ENCODE assay signal across 8 mouse cellular contexts in the genomic region with DNA sequence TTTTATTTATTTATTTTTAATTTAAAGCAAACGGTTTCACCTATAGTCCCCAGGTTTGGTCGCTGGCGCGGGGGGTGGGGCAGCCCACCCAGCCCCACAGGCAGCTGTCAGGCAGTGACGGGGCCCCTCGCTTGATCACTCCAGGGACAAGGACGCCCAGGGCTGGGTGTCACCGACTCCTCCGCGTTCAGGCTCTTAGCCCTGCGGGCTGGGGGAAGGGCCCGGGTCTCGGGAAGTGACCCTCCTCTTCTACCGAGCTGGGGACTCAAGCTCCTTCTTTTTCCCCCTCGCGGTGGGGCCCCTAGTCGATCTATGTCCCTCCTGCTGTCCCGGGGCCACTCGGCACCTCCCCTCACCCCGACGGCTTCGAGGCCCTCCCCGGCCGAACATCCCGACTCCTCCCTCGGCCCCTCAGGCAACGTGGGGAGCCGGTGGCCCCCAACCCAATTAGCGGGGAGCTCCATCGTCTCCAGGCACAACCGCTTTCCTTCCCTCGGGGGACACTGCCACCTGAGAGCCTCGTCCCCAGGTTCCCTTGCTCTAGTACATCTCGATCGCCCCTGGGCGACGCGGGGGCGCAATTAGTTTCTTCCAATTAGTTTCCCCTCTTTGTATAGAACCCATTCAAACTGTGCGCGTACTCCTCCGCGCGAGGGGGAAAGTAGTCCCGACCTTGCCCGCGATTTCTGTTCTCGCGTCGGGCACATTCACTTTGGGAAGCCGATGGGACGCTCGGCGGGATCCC. TPM values are rescaled to one million over a fixed set of nuclear protein-coding genes. Genes with fewer than 3 reads are reported as not detected.
A peak's percentile ranks its signal among the peaks of the same experiment; 100 is the strongest.
DNase-seq lines count a peak whose midpoint lies in the region; ATAC-seq and TF ChIP-seq lines count a peak whose summit lies in the region.

No protein-coding gene starts in this region.

- POLR2A ChIA-PET in Patski (lab: Charles Lee) = interaction anchor here (0.8 to 1.2 kb wide), 2 partner anchors 8 to 22 kb away, joined by 3 read pairs; no protein-coding TSS in a partner anchor

- peak overlapping the region; percentile 99 for H3K4me3 ChIP-seq in forebrain, embryonic 16.5 days (replicated peaks; ENCODE audit: low read length)
- peak overlapping the region; percentile 96 for H3K4me3 ChIP-seq in hindbrain, embryonic 11.5 days (ENCODE audit: low read depth, low read length)

- peak overlapping the region; percentile 85 for H3K4me2 ChIP-seq in forebrain, embryonic 16.5 days (ENCODE audit: low read length)
- H3K4me2 ChIP-seq in hindbrain, embryonic 11.5 days (replicated peaks; ENCODE audit: low read depth, low read length) = peak overlapping the region; percentile 69

- H3K27ac ChIP-seq in forebrain, embryonic 16.5 days (ENCODE audit: low read length) = peak overlapping the region; percentile 100
- H3K27ac ChIP-seq in hindbrain, embryonic 11.5 days (ENCODE audit: low read depth, low read length) = peak overlapping the region; percentile 98

- H3K9me3 ChIP-seq in forebrain, embryonic 16.5 days (ENCODE audit: control insufficient read depth, low read length) = no peaks in the 10 kb centered on the region
- no peaks in the 10 kb centered on the region for H3K9me3 ChIP-seq in hindbrain, embryonic 11.5 days (ENCODE audit: control insufficient read depth, low read length)

- peaks cover 18% of the 10 kb centered on the region for H3K4me1 ChIP-seq in forebrain, embryonic 16.5 days (replicated peaks; ENCODE audit: control insufficient read depth, insufficient read depth, low read length)
- H3K4me1 ChIP-seq in hindbrain, embryonic 11.5 days (replicated peaks; ENCODE audit: control insufficient read depth, insufficient read depth, low read length) = no peaks in the 10 kb centered on the region

- CTCF ChIA-PET in Patski (lab: Charles Lee) = interaction anchor here (1.1 kb wide), 1 partner anchor 9 kb away, joined by 3 read pairs; no protein-coding TSS in a partner anchor

- no peaks in the 10 kb centered on the region for H3K36me3 ChIP-seq in forebrain, embryonic 16.5 days (ENCODE audit: control insufficient read depth, insufficient read depth)
- no peaks in the 10 kb centered on the region for H3K36me3 ChIP-seq in hindbrain, embryonic 11.5 days (ENCODE audit: control insufficient read depth, insufficient read depth, low read length)

- in situ Hi-C loops in Patski (cut with MboI; ENCODE audit: low pct_unique_long_range_greater_than_20kb) = no loop called here

- H3K9ac ChIP-seq in forebrain, embryonic 16.5 days (replicated peaks; ENCODE audit: low read depth, low read length) = peak overlapping the region; percentile 82
- H3K9ac ChIP-seq in hindbrain, embryonic 11.5 days (ENCODE audit: low read depth, low read length) = peak overlapping the region; percentile 70

- no peak for TF ChIP-seq CTCF in Patski (IDR thresholded peaks at IDR 0.05)

- no peaks in the 10 kb centered on the region for H3K27me3 ChIP-seq in Patski
- H3K27me3 ChIP-seq in forebrain, embryonic 16.5 days (replicated peaks; ENCODE audit: control insufficient read depth, insufficient read depth, low read length) = no peaks in the 10 kb centered on the region
- H3K27me3 ChIP-seq in hindbrain, embryonic 11.5 days (ENCODE audit: control insufficient read depth, insufficient read depth, low read length) = no peaks in the 10 kb centered on the region

- under 1% methylated on average over 52 of the region's 54 CpGs for WGBS in forebrain, embryonic 16.5 days
- WGBS in hindbrain, embryonic 11.5 days = under 1% methylated on average over 54 of the region's 54 CpGs

- peak; percentile 29 for ATAC-seq in Patski
- ATAC-seq in forebrain, embryonic 16.5 days = peak; percentile 63
- ATAC-seq in hindbrain, embryonic 11.5 days (ENCODE audit: low FRiP score) = peak; percentile 64
- ATAC-seq in megakaryocyte, adult 5-6 weeks (ENCODE audit: poor library complexity, severe bottlenecking) = peak; percentile 6; the same call in 1 of the 2 replicates
- ATAC-seq in inflammation-experienced regulatory T-cells, adult 6 months = no peak

- peak; percentile 9 for DNase-seq in Patski (ENCODE audit: low read depth, low spot score)
- peak; percentile 66 for DNase-seq in c-Kit-positive CD71-positive TER-119-positive erythroid progenitor cells, embryonic 14.5 days (ENCODE audit: low spot score)
- DNase-seq in hindbrain, embryonic 11.5 days (ENCODE audit: low spot score) = peak; percentile 89
- DNase-seq in left cerebral cortex, adult 8-10 months (ENCODE audit: low spot score in 2 of 2) = peak; percentile 37 to 83
- peak; percentile 35 for DNase-seq in right cerebral cortex, postnatal 25 days

RNA-seq across cellular contexts. Expression of a gene that starts 0.7 kb away (rescaled TPM):
- 30.9 TPM for polyA plus RNA-seq in Patski (2021)
- 7.6 and 8.3 TPM in 2 replicates for polyA plus RNA-seq in forebrain, embryonic 16.5 days (2015; fragmentation: Nextera tagmentation; extraction: Ambion mirVana)
- polyA plus RNA-seq in hindbrain, embryonic 11.5 days (2014; fragmentation: Nextera tagmentation; extraction: Ambion mirVana) = 11.5 and 13.2 TPM in 2 replicates
- total RNA-seq in left cerebral cortex, adult 8-10 months (2022) = 10 to 100 TPM; 13.0 to 15.2 (median 14.2) TPM
- 30.6 and 33.5 TPM in 2 replicates for total RNA-seq in megakaryocyte, adult 5-6 weeks (2015)
- 22.8 and 29.4 TPM in 2 replicates for total RNA-seq in megakaryocyte, adult 5-6 weeks (2017)
- 10 to 100 TPM; 13.6 to 19.7 (median 14.7) TPM for polyA plus RNA-seq in inflammation-experienced regulatory T-cells, adult 6 months (2017; shearing (Covaris generic))

RNA-seq across cellular contexts. Expression of a gene that starts 59.6 kb away (rescaled TPM):
- polyA plus RNA-seq in Patski (2021) = 9.9 TPM
- 6.1 TPM in 2 replicates for polyA plus RNA-seq in forebrain, embryonic 16.5 days (2015; fragmentation: Nextera tagmentation; extraction: Ambion mirVana)
- polyA plus RNA-seq in hindbrain, embryonic 11.5 days (2014; fragmentation: Nextera tagmentation; extraction: Ambion mirVana) = 9.6 and 12.1 TPM in 2 replicates
- 10 to 100 TPM; 13.6 to 18.7 (median 16.5) TPM for total RNA-seq in left cerebral cortex, adult 8-10 months (2022)
- 1.6 and 2.8 TPM in 2 replicates for total RNA-seq in megakaryocyte, adult 5-6 weeks (2015)
- 3.0 and 3.3 TPM in 2 replicates for total RNA-seq in megakaryocyte, adult 5-6 weeks (2017)
- polyA plus RNA-seq in inflammation-experienced regulatory T-cells, adult 6 months (2017; shearing (Covaris generic)) = 1 to 10 TPM in 1 of 3 experiments, under 1 TPM in 2; 0.28 to 1.4 (median 0.61) TPM

Comparison
In these comparisons a context has a peak if more than half of its experiments do, and no peak if none do; other contexts are left out.
1. DNase-seq: peak in every context shown above with its lines; median percentile 89 in hindbrain, embryonic 11.5 days; 66 in c-Kit-positive CD71-positive TER-119-positive erythroid progenitor cells, embryonic 14.5 days; 60 in left cerebral cortex, adult 8-10 months; 35 in right cerebral cortex, postnatal 25 days; 9 in Patski.